Mouse (Mus musculus) lung, adult 2 months (tissue): ENCODE results near the gene Ccdc177.

Experiments used
- CTCF ChIP-seq: fragments of 200-500 bp; IDR thresholded peaks from 2 replicates; pipeline ENCODE4 v1.5.1; 2011; ENCODE audit warnings: mild to moderate bottlenecking, low read length, control low read depth; ENCODE audit not compliant: insufficient read depth
- POLR2A ChIP-seq: fragments of 200-500 bp; IDR thresholded peaks from 2 replicates; pipeline ENCODE4 v1.6.1; 2011; ENCODE audit warnings: low read depth, mild to moderate bottlenecking, control low read depth, low read length, borderline replicate concordance; ENCODE audit errors: extremely low read depth

GRCm38 (mm10) chr12:80736464-80737282 lies 23.8 kb downstream of the Ccdc177 start:
- TF ChIP-seq CTCF: no peak
- no peak for TF ChIP-seq POLR2A
